Mouse (Mus musculus) kidney, embryonic 16.5 days (tissue): ENCODE data around the gene Anln. TPM values are rescaled to one million over a fixed set of nuclear protein-coding genes. Genes with fewer than 3 reads are reported as not detected.

Source experiments
- ATAC-seq: fragments of 200-750 bp; cut with Nextera tagmentation; 2 replicates; pipeline ENCODE4 v1.8.0; 2017; ENCODE audit warnings: moderate TSS enrichment; ENCODE audit not compliant: low FRiP score, low TSS enrichment
- H3K27ac ChIP-seq: fragments of 300-500 bp; sonication (generic); 2 replicates; pipeline ENCODE4 v1.5.1; 2014; ENCODE audit warnings: low read length
- H3K27me3 ChIP-seq: fragments of 300-500 bp; sonication (generic); 2 replicates; pipeline ENCODE4 v1.6.1; 2014; ENCODE audit warnings: low read length, control low read depth, mixed read lengths; ENCODE audit not compliant: insufficient read depth
- H3K36me3 ChIP-seq: fragments of 300-500 bp; sonication (generic); 2 replicates; pipeline ENCODE4 v1.6.1; 2014; ENCODE audit warnings: low read length, control low read depth, mixed read lengths; ENCODE audit not compliant: insufficient read depth
- H3K4me1 ChIP-seq: fragments of 300-500 bp; sonication (generic); 2 replicates; pipeline ENCODE4 v1.6.1; 2014; ENCODE audit warnings: low read length, control low read depth, mixed read lengths; ENCODE audit not compliant: insufficient read depth
- H3K4me2 ChIP-seq: fragments of 300-500 bp; sonication (generic); replicated peaks from 2 replicates; pipeline ENCODE4 v1.6.1; 2014; ENCODE audit warnings: low read depth, low read length
- H3K4me3 ChIP-seq: fragments of 300-500 bp; sonication (generic); 2 replicates; pipeline ENCODE4 v1.5.1; 2014; ENCODE audit warnings: mild to moderate bottlenecking, low read length
- H3K9ac ChIP-seq: fragments of 300-500 bp; sonication (generic); replicated peaks from 2 replicates; pipeline ENCODE4 v1.6.1; 2014; ENCODE audit warnings: low read length
- H3K9me3 ChIP-seq: fragments of 300-500 bp; sonication (generic); 2 replicates; pipeline ENCODE4 v1.6.1; 2016; ENCODE audit warnings: low read length, control low read depth
- WGBS: fragments of 180-500 bp; shearing (Covaris S2); extraction: QIAGEN DNeasy Blood & Tissue Kit; methylation state at CpG from one replicate; pipeline ENCODE4 v1.1.7; 2014; 5-methylcytosine and 5-hydroxymethylcytosine counted together
- polyA plus RNA-seq: library from polyadenylated mRNA; unstranded; fragments of >200 nt; fragmentation: Nextera tagmentation; extraction: Ambion mirVana; gene quantifications from 2 replicates; pipeline ENCODE4 v1.2.1, GENCODE M21; 2015

The Anln gene
- polyA plus RNA-seq = 45.9 and 48.1 TPM in 2 replicates

DNA sequence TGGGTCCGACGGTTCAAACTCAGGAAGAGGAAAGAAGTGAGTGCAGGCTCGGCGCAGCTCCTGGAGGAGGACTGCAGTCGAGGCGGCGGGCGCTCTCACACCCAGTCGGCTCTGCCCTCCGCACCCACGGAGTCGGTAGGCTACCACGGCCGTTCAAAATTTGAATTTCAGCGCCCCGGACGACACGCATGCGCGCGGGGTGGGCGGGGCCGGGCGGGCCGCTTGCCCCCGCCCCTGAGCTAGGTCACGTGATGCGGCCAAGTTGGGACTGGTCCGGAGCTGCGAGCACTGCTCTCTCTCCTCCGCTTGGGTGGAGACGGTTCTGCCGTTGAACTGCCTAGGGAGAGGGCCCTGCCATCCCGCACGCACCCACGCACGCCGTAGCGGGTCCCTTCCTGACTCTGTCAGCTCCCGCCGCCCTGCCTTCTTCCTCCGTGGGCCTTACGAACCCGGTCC, at the start of gene Anln:
Gene Anln (minus strand): TSS at position 168 of the 456 bp plus-strand sequence.
- peak; percentile 98 for ATAC-seq
- Histone ChIP-seq H3K4me2 (peak within 1 kb of the TSS; percentile 92), H3K9me3 (no peaks in the 10 kb centered on the region), H3K27me3 (no peaks in the 10 kb centered on the region), H3K9ac (peak within 1 kb of the TSS; percentile 96), H3K4me1 (peaks cover 18% of the 10 kb centered on the region; the same call in 1 of the 2 replicates), H3K27ac (peak within 1 kb of the TSS; percentile 96), H3K4me3 (peak within 1 kb of the TSS; percentile 96), H3K36me3 (no peaks in the 10 kb centered on the region)
- WGBS = 0% methylated on average over 42 of the region's 44 CpGs

DNA sequence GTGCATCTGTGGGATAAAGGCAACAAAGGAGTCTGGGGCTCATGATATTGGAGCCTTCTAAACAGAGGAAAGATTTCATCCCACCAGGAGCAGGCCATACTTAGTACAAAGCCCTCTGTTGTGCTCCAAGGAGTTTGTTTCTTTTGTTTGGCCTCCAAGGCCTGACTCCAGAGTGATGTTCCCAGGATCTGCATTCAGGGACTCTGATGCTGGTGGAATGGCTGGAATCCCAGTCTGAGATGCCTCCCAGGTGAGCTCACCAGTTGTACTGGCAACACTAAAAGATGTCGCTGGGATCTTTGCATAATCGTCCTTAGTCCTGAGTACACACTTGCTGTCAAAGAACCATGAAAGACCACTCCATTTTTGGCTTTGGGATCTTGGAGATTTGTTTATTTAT, 45.1 kb upstream of the Anln start:
- ATAC-seq = no peak
- Histone ChIP-seq H3K4me3 (no peak overlapping the region), H3K27ac (no peak overlapping the region), H3K36me3 (no peaks in the 10 kb centered on the region), H3K27me3 (no peaks in the 10 kb centered on the region), H3K9me3 (no peaks in the 10 kb centered on the region), H3K4me1 (peaks cover 18% of the 10 kb centered on the region), H3K4me2 (no peak overlapping the region), H3K9ac (no peak overlapping the region)
- 90% methylated on average over 2 of the region's 2 CpGs for WGBS

DNA sequence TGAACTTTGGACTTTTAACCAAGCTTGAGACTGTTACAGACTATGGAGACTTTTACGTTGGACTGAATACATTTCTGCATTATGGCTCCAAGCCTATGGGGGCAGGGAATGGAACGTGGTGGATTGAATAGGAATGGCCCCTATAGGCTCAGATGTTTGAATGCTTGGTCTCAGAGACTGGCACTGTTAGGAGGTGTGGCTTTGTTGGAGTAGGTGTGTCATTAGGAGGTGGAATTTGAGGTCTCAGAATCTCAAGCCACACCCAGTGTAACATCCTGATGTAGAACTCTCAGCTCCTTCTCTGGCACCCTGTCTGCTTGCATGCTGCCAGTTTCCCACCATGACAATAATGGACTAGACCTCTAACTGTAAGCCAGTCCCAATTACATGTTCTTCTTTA, 44.2 kb upstream of the Anln start:
- Histone ChIP-seq H3K4me3 (no peak overlapping the region), H3K36me3 (no peaks in the 10 kb centered on the region), H3K4me2 (no peak overlapping the region), H3K9me3 (no peaks in the 10 kb centered on the region), H3K27ac (no peak overlapping the region), H3K9ac (no peak overlapping the region), H3K4me1 (peaks cover 27% of the 10 kb centered on the region), H3K27me3 (no peaks in the 10 kb centered on the region)
- 84% methylated on average over 2 of the region's 2 CpGs for WGBS
- ATAC-seq = no peak

DNA sequence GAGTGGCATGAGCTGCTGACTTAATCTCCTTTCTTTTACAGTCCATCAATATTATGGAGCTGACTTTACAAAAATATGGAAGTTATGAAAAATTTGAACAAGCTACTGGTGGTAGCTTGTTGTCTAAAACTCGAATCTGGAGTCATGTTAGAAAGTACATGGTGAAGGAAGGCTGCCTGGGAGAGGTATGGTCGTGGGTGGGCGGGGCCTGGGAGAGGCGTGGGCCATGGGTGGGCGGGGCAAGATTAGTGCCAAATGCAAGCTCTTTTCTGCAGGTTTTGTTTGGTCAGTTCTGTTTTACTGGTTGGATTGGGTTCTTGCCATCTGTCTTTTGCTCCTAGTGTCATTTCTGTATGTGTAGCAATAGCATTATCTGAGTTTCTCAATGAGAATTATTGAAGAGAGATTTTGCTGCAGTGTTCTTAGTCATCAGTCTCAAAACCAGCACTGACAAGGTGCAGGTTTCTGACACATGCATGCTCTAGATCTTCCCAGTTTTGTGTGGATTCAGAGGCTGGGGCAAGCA, 41.4 kb upstream of the Anln start:
- H3K36me3 ChIP-seq = no peaks in the 10 kb centered on the region
- peak overlapping the region; percentile 48 for H3K4me2 ChIP-seq
- peak overlapping the region; percentile 35 for H3K27ac ChIP-seq
- H3K9me3 ChIP-seq = no peaks in the 10 kb centered on the region
- H3K27me3 ChIP-seq = no peaks in the 10 kb centered on the region
- WGBS = 29% methylated on average over 5 of the region's 5 CpGs
- peaks cover 27% of the 10 kb centered on the region for H3K4me1 ChIP-seq
- peak overlapping the region; percentile 13 for H3K4me3 ChIP-seq
- 0 out of 2 replicates have a peak overlapping the region, but pooled peaks have one; percentile 15 for H3K9ac ChIP-seq
- peak; percentile 41; the same call in 1 of the 2 replicates for ATAC-seq

DNA sequence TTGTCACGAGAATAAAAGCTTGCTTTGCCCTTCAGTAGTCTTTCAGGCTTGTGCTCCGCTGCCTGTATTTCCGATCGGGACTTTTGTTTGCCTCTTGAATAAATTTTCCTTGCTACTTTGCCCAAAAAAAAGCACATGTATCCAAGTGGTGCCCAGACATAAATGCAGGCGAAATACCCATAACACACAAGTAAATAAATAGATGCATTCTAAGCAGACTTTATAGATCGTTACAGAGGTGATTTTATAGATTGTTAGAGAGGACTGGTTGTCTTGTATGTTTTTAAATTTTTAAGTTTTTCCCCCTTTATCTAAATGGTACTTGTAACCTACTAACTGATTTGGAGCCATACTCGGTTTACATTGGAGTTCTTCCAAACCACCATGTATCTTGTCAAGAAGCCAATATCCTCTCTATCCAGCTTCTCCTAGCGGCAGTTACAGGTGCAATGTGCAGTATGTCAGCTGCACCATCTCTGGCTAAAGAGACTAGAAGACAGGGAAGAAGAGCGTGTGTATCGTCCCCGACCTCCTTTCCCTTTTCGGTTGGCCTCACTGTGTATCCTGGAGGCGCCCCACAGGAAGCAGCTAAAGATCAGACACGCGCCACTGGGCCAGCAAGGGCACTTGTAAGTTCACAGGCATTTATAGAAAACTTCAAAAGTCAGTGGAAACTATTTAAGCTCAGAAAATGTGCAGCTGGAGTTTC, 40.7 kb upstream of the Anln start:
- peak overlapping the region; percentile 13 for H3K4me3 ChIP-seq

DNA sequence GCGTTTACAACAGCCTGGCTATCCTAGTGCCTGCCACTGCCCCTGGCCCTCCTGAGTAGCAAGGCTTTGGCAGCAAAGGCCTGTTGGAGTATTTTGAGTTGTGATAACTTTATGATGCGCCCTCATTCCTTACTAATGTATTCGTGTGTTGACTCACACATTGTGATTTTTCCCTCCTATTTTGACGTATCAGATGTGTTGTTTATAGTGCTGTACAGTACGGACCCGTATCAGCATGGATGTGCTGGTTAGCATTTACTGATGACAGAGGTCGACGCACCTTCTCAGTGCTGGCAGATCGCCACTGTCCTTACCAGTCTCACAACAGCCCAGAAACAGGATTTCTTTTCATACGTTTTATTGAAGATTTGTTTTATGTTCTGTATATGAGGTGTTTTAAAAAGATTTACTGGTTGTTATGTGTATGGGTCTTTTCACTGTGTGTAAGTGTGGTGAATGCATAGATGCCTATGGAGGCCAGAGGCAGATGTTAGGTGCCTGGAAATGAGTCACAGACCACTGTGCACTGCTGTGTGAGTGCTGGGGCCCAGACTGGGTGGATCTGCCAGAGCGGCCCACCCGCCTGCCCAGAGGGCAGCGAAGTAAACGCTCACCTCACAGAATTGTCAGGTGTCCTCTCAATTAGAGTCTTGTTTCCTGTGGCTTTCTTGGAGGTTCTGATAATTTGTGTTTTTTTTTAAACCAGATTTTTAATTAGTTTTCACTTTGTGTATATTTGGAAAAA, 39.9 kb upstream of the Anln start:
- H3K9me3 ChIP-seq = no peaks in the 10 kb centered on the region
- H3K27me3 ChIP-seq = no peaks in the 10 kb centered on the region
- H3K27ac ChIP-seq = no peak overlapping the region
- no peak; the same call in 1 of the 2 replicates for ATAC-seq
- H3K4me3 ChIP-seq = no peak overlapping the region
- no peak overlapping the region for H3K9ac ChIP-seq
- H3K36me3 ChIP-seq = no peaks in the 10 kb centered on the region
- 69% methylated on average over 14 of the region's 14 CpGs for WGBS
- H3K4me1 ChIP-seq = peaks cover 27% of the 10 kb centered on the region
- no peak overlapping the region for H3K4me2 ChIP-seq

More for the DNA sequence above, 40.7 kb upstream of the Anln start:
- peak overlapping the region; percentile 48 for H3K4me2 ChIP-seq
- peaks cover 27% of the 10 kb centered on the region for H3K4me1 ChIP-seq
- H3K9me3 ChIP-seq = no peaks in the 10 kb centered on the region
- peak overlapping the region; percentile 35 for H3K27ac ChIP-seq
- ATAC-seq = peak; percentile 69; the same call in 1 of the 2 replicates
- no peaks in the 10 kb centered on the region for H3K27me3 ChIP-seq
- H3K36me3 ChIP-seq = no peaks in the 10 kb centered on the region
- 29% methylated on average over 15 of the region's 15 CpGs for WGBS
- H3K9ac ChIP-seq = 0 out of 2 replicates have a peak overlapping the region, but pooled peaks have one; percentile 15

DNA sequence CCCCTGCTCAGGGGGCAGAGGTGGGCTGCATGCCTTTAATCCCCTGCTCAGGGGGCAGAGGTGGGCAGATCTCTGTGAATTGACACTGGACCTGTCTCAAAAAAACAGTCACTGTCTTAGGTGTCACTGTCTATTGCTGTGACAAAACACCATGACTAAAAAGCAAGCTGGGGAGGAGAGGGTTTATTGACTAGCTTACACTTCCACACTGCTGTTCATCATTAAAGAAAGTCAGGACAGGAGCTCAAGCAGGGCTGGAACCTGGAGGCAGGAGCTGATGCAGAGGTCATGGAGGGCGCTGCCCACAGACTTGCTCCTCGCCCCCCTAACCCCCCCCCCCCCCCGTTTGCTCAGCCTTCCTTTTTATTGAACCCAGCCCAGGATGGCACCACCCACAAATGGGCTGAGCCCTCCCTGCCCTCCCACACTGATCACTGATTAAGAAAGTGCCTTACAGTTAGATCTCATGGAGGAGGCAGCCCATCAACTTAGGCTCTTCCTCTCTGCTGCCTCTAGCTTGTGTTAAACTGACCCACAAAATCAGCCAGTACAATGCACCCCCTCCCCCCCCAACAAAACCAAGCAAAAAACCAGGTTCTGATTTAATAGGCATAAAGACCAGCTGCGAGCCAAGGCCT, 39.2 kb upstream of the Anln start:
- H3K4me3 ChIP-seq = no peak overlapping the region
- no peaks in the 10 kb centered on the region for H3K36me3 ChIP-seq
- no peak overlapping the region for H3K9ac ChIP-seq
- 23% methylated on average over 3 of the region's 4 CpGs for WGBS
- 0 out of 2 replicates have a peak, but pooled peaks have one; percentile 25 for ATAC-seq
- peaks cover 27% of the 10 kb centered on the region for H3K4me1 ChIP-seq
- no peak overlapping the region for H3K4me2 ChIP-seq
- no peaks in the 10 kb centered on the region for H3K9me3 ChIP-seq
- no peaks in the 10 kb centered on the region for H3K27me3 ChIP-seq
- H3K27ac ChIP-seq = no peak overlapping the region

DNA sequence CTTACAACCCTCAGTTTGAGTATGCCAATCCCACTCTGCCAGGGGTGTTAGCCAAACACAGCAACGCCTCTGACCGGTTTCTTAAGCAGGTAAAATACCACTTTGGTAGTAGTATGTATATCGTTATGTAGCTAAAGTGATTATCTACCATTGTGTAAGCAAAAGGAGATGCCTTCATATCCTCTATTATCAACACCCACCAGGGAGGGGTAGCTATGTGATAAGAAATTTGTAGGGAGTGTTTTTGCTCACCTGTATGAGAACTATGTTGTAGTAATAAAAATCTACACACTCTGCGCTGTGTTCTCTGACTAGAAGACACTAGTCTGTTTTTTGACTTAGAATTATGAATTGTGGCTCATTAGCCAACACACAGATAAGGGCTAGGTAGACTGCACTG, 35.7 kb upstream of the Anln start:
- no peaks in the 10 kb centered on the region for H3K9me3 ChIP-seq
- H3K27me3 ChIP-seq = no peaks in the 10 kb centered on the region
- WGBS = 91% methylated on average over 4 of the region's 4 CpGs
- H3K9ac ChIP-seq = no peak overlapping the region
- no peaks in the 10 kb centered on the region for H3K36me3 ChIP-seq
- no peak overlapping the region for H3K27ac ChIP-seq
- H3K4me2 ChIP-seq = no peak overlapping the region
- no peak overlapping the region for H3K4me3 ChIP-seq
- H3K4me1 ChIP-seq = peaks cover 14% of the 10 kb centered on the region
- ATAC-seq = no peak

DNA sequence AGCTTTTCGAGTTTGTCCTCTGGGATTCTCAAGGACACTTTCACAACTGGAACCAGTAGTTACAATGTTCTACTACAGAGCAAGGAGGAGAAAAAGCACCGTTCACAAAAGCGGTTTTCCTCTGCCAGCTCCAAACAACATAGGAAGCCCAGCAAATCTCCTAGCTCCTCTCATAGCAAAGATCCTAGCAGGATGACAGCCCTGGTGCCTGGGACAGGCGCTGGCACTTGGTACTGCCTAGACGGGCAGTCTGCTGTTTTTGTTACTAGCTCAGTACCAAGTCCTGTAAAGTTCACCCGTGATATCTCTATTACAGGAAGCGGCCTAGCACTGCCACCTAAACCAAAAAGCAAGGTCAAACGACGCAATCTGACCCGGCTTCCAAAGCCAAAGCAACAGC, 35.2 kb upstream of the Anln start:
- Histone ChIP-seq H3K36me3 (no peaks in the 10 kb centered on the region), H3K27me3 (no peaks in the 10 kb centered on the region), H3K9me3 (no peaks in the 10 kb centered on the region), H3K4me3 (no peak overlapping the region), H3K27ac (no peak overlapping the region), H3K9ac (peak overlapping the region; percentile 26; the same call in 1 of the 2 replicates), H3K4me1 (peaks cover 9% of the 10 kb centered on the region; the same call in 1 of the 2 replicates), H3K4me2 (no peak overlapping the region)
- 58% methylated on average over 10 of the region's 10 CpGs for WGBS
- no peak for ATAC-seq
